Mouse (Mus musculus) midbrain, embryonic 10.5 days (tissue): Measurements from ENCODE around the gene B3galnt2. TPM values are rescaled to one million over a fixed set of nuclear protein-coding genes. Genes with fewer than 3 reads are reported as not detected.
"Not testable (repeated sequence)": the region's sequence is repeated elsewhere in the genome, so short reads cannot be mapped to it uniquely, and the experiment has no call there.

ENCODE experiments used
- DNase-seq: peaks from one replicate; pipeline ENCODE4 v3.0.0-alpha.2; 2017; ENCODE audit warnings: low spot score
- H3K27ac ChIP-seq: fragments of 300-500 bp; sonication (generic); replicated peaks from 2 replicates; pipeline ENCODE4 v1.5.1; 2016; ENCODE audit warnings: mild to moderate bottlenecking
- H3K27me3 ChIP-seq: fragments of 300-500 bp; sonication (generic); 2 replicates; pipeline ENCODE4 v1.6.1; 2016; ENCODE audit warnings: low read depth, mild to moderate bottlenecking; ENCODE audit not compliant: poor library complexity, severe bottlenecking
- H3K36me3 ChIP-seq: fragments of 300-500 bp; sonication (generic); 2 replicates; pipeline ENCODE4 v1.6.1; 2016; ENCODE audit warnings: mild to moderate bottlenecking, moderate library complexity
- H3K4me1 ChIP-seq: fragments of 300-500 bp; sonication (generic); 2 replicates; pipeline ENCODE4 v1.6.1; 2016
- H3K4me3 ChIP-seq: fragments of 300-500 bp; sonication (generic); 2 replicates; pipeline ENCODE4 v1.5.1; 2016; ENCODE audit warnings: mild to moderate bottlenecking, moderate library complexity
- H3K9me3 ChIP-seq: fragments of 300-500 bp; sonication (generic); replicated peaks from 2 replicates; pipeline ENCODE4 v1.6.1; 2016; ENCODE audit warnings: mild to moderate bottlenecking
- WGBS: fragments of 180-500 bp; shearing (Covaris S2); methylation state at CpG from one replicate; pipeline ENCODE4 v1.1.7; 2016; 5-methylcytosine and 5-hydroxymethylcytosine counted together
- polyA plus RNA-seq: library from polyadenylated mRNA; unstranded; fragments of >200 nt; fragmentation: Nextera tagmentation; extraction: Ambion mirVana; gene quantifications from 2 replicates; pipeline ENCODE4 v1.2.1, GENCODE M21; 2016

The B3galnt2 gene
- polyA plus RNA-seq, 1 experiment from 2014 or later = 44.3 TPM

DNA sequence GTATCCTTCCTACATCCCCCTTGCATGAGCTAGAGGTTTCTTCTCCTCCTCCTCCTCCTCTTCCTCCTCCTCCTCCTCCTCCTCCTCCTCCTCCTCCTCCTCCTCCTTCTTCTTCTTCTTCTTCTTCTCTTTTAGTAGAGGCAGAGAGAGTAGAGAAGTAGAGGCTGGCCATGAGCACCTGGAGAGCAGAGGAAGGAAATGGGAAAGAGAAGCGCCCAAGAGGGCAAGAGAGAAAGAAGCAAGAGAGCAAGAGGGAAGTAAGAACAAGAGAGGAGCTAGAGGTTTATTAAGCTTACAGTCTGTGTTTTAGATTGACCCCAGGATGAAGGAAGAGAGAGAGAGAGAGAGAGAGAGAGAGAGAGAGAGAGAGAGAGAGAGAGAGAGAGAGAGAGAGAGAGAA is 27.6 kb downstream of the B3galnt2 start:
- H3K4me1 ChIP-seq, DNase-seq, H3K27ac ChIP-seq, H3K4me3 ChIP-seq, H3K27me3 ChIP-seq, H3K9me3 ChIP-seq: not testable (repeated sequence)
- 91% methylated on average over 1 of the region's 1 CpGs for WGBS
- H3K36me3 ChIP-seq = peaks cover 32% of the 10 kb centered on the region

GRCm38 (mm10) chr13:13983523-13983922 is 29.3 kb downstream of the B3galnt2 start:
- H3K27ac ChIP-seq = no peak overlapping the region
- H3K4me3 ChIP-seq = no peak overlapping the region
- WGBS = 87% methylated on average over 6 of the region's 6 CpGs
- peaks cover 9% of the 10 kb centered on the region for H3K4me1 ChIP-seq
- H3K36me3 ChIP-seq = peaks cover 28% of the 10 kb centered on the region
- H3K9me3 ChIP-seq = no peaks in the 10 kb centered on the region
- DNase-seq = no peak
- no peaks in the 10 kb centered on the region for H3K27me3 ChIP-seq

DNA sequence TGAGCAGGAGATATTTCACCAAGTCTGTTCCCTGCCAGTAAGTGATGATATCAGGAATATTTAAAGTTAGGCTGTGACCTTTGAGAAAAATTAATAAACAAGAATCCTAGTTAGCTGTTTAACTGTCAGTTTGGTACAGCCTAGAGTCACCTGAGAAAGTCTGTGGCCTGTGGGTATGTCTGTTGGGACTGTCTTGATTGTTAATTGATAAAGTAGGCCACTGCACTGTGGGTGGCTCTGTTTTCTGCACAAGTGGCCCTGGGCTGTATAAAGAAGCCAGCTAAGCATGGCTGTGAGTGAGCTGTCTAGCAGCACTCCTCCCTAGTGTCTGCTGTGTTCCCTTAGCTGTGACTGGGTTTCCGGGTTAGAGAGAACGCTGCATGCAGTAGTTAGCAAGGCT is 34.9 kb downstream of the B3galnt2 start:
- H3K27ac ChIP-seq = no peak overlapping the region
- DNase-seq = no peak
- no peaks in the 10 kb centered on the region for H3K4me1 ChIP-seq
- WGBS = 96% methylated on average over 2 of the region's 2 CpGs
- no peaks in the 10 kb centered on the region for H3K9me3 ChIP-seq
- H3K36me3 ChIP-seq = peaks cover 61% of the 10 kb centered on the region
- H3K4me3 ChIP-seq = no peak overlapping the region
- no peaks in the 10 kb centered on the region for H3K27me3 ChIP-seq

- no peak for DNase-seq
- no peak overlapping the region for H3K27ac ChIP-seq
- no peaks in the 10 kb centered on the region for H3K9me3 ChIP-seq
- no peaks in the 10 kb centered on the region for H3K27me3 ChIP-seq
- no peak overlapping the region for H3K4me3 ChIP-seq
- H3K36me3 ChIP-seq = peaks cover 72% of the 10 kb centered on the region
- H3K4me1 ChIP-seq = no peaks in the 10 kb centered on the region
- WGBS = 76% methylated on average over 2 of the region's 2 CpGs
Measured at GRCm38 (mm10) chr13:13990391-13990790, 36.1 kb downstream of the B3galnt2 start.

- WGBS = 85% methylated on average over 3 of the region's 3 CpGs
- no peak for DNase-seq
- Histone ChIP-seq H3K27ac (no peak overlapping the region), H3K27me3 (no peaks in the 10 kb centered on the region), H3K4me1 (no peaks in the 10 kb centered on the region), H3K9me3 (no peaks in the 10 kb centered on the region), H3K36me3 (peaks cover 92% of the 10 kb centered on the region), H3K4me3 (no peak overlapping the region)
Measured at GRCm38 (mm10) chr13:13993041-13993440, 38.8 kb downstream of the B3galnt2 start.

DNA sequence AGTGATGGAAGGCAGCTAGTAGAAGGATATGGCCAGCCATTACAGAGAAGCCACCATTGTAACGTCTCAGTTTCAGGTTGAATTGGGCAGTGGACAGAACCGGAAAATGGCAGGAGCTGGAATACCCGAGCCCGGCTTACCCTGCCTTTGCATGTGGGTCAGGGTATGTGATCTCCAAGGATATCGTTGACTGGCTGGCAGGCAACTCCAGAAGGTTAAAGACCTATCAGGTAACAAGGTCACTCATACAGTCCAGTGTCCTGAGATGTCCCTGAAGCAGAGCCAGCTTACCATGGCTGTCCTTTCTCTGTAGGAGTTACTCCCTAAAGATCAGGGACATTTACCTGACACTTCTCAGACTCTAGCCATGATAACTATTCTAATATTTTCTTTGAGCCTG is 40.8 kb downstream of the B3galnt2 start:
- 94% methylated on average over 5 of the region's 5 CpGs for WGBS
- Histone ChIP-seq H3K27me3 (no peaks in the 10 kb centered on the region), H3K9me3 (no peaks in the 10 kb centered on the region), H3K36me3 (peaks cover 98% of the 10 kb centered on the region), H3K4me3 (no peak overlapping the region), H3K4me1 (no peaks in the 10 kb centered on the region), H3K27ac (no peak overlapping the region)
- DNase-seq = no peak

- H3K9me3 ChIP-seq = no peaks in the 10 kb centered on the region
- H3K36me3 ChIP-seq = peaks cover 100% of the 10 kb centered on the region
- no peak for DNase-seq
- no peaks in the 10 kb centered on the region for H3K27me3 ChIP-seq
- H3K27ac ChIP-seq = no peak overlapping the region
- no peak overlapping the region for H3K4me3 ChIP-seq
- H3K4me1 ChIP-seq = no peaks in the 10 kb centered on the region
- 93% methylated on average over 5 of the region's 5 CpGs for WGBS
Measured at GRCm38 (mm10) chr13:13997476-13997875, 43.2 kb downstream of the B3galnt2 start.

DNA sequence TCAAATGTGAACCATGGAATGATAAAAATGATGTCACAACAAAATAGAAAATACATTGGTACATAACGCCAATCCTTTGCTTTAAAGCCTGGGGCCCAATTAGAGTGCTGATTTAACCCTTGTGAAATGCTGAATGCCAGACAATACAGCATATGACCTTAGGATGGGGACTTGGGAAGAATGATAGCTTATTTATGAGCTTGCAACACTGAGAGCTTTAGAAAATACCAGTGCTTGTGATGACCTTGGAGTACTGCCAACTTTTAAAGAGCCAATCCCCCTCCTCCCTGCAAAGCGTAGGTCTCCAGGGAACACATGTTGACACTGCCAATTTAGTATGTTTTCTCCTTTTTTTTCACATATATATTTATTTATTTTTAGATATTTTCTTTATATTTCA is 48.4 kb downstream of the B3galnt2 start:
- peaks cover 93% of the 10 kb centered on the region for H3K36me3 ChIP-seq
- H3K27ac ChIP-seq = no peak overlapping the region
- no peak overlapping the region for H3K4me3 ChIP-seq
- no peak for DNase-seq
- 95% methylated on average over 2 of the region's 2 CpGs for WGBS
- no peaks in the 10 kb centered on the region for H3K4me1 ChIP-seq
- H3K9me3 ChIP-seq = no peaks in the 10 kb centered on the region
- no peaks in the 10 kb centered on the region for H3K27me3 ChIP-seq

- Histone ChIP-seq H3K36me3 (peaks cover 87% of the 10 kb centered on the region), H3K27me3 (no peaks in the 10 kb centered on the region), H3K27ac (no peak overlapping the region), H3K4me3 (no peak overlapping the region), H3K9me3 (no peaks in the 10 kb centered on the region), H3K4me1 (no peaks in the 10 kb centered on the region)
- WGBS = 92% methylated on average over 4 of the region's 4 CpGs
- no peak for DNase-seq
Measured at GRCm38 (mm10) chr13:14004086-14004485, 49.8 kb downstream of the B3galnt2 start.

GRCm38 (mm10) chr13:14004999-14005398 is 50.7 kb downstream of the B3galnt2 start:
- Histone ChIP-seq H3K9me3 (no peaks in the 10 kb centered on the region), H3K27me3 (no peaks in the 10 kb centered on the region), H3K36me3 (peaks cover 86% of the 10 kb centered on the region), H3K4me1 (no peaks in the 10 kb centered on the region), H3K27ac (no peak overlapping the region), H3K4me3 (no peak overlapping the region)
- DNase-seq = no peak
- 95% methylated on average over 5 of the region's 5 CpGs for WGBS

DNA sequence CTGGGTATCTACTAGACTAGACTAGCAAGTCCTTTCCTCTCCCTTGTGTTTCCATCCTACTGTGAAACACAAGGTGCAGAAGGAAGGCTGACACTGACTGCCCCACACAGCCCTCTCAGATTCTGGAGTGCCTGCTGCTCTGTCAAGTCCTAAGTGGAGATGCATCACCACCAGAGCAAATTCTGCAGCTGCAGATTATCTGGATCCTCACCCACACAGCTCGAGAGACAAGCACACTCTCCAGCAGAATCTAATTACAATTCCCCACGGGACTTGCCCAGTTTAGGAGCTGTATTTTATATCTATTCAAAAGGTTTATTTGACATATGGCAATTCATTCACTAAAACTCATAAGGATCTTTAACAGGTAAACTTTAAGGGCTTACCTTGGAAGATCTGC is 51.8 kb downstream of the B3galnt2 start:
- 86% methylated on average over 2 of the region's 2 CpGs for WGBS
- H3K4me1 ChIP-seq = no peaks in the 10 kb centered on the region
- no peaks in the 10 kb centered on the region for H3K27me3 ChIP-seq
- no peak for DNase-seq
- H3K9me3 ChIP-seq = no peaks in the 10 kb centered on the region
- H3K27ac ChIP-seq = no peak overlapping the region
- H3K4me3 ChIP-seq = no peak overlapping the region
- peaks cover 77% of the 10 kb centered on the region for H3K36me3 ChIP-seq

- Histone ChIP-seq H3K4me1 (no peaks in the 10 kb centered on the region), H3K9me3 (no peaks in the 10 kb centered on the region), H3K27ac (no peak overlapping the region), H3K27me3 (no peaks in the 10 kb centered on the region), H3K36me3 (peaks cover 68% of the 10 kb centered on the region), H3K4me3 (no peak overlapping the region)
- no peak for DNase-seq
- 95% methylated on average over 4 of the region's 4 CpGs for WGBS
Measured at GRCm38 (mm10) chr13:14011454-14011995, 57.3 kb downstream of the B3galnt2 start.

- Histone ChIP-seq H3K4me1 (no peaks in the 10 kb centered on the region), H3K27me3 (no peaks in the 10 kb centered on the region), H3K9me3 (no peaks in the 10 kb centered on the region), H3K36me3 (peaks cover 81% of the 10 kb centered on the region), H3K4me3 (no peak overlapping the region), H3K27ac (no peak overlapping the region)
- WGBS = 94% methylated on average over 2 of the region's 2 CpGs
- DNase-seq = no peak
Measured at GRCm38 (mm10) chr13:14014001-14014400, 59.7 kb downstream of the B3galnt2 start.

- Histone ChIP-seq H3K4me3 (no peak overlapping the region), H3K27ac (no peak overlapping the region), H3K4me1 (no peaks in the 10 kb centered on the region), H3K9me3 (no peaks in the 10 kb centered on the region), H3K27me3 (no peaks in the 10 kb centered on the region), H3K36me3 (peaks cover 81% of the 10 kb centered on the region)
- WGBS = 92% methylated on average over 4 of the region's 4 CpGs
- no peak for DNase-seq
Measured at GRCm38 (mm10) chr13:14014540-14014939, 60.3 kb downstream of the B3galnt2 start.
